Mouse (Mus musculus) forebrain, embryonic 14.5 days (tissue): Measurements from ENCODE around the gene Tmem248. TPM values are rescaled to one million over a fixed set of nuclear protein-coding genes. Genes with fewer than 3 reads are reported as not detected.

ENCODE experiments used
- ATAC-seq: fragments of 200-750 bp; cut with Nextera tagmentation; 2 replicates; pipeline ENCODE4 v1.8.0; 2017; ENCODE audit warnings: mild to moderate bottlenecking, moderate library complexity
- DNase-seq: peaks from one replicate; pipeline ENCODE4 v3.0.0-alpha.2; 2015; ENCODE audit warnings: low spot score
- H3K27ac ChIP-seq: fragments of 300-500 bp; sonication (generic); 2 replicates; pipeline ENCODE4 v1.5.1; 2014; ENCODE audit warnings: low read depth, mild to moderate bottlenecking, control low read depth, low read length, moderate library complexity
- H3K27me3 ChIP-seq: fragments of 300-500 bp; sonication (generic); replicated peaks from 2 replicates; pipeline ENCODE4 v1.6.1; 2014; ENCODE audit warnings: low read length, control low read depth, mixed read lengths; ENCODE audit not compliant: control insufficient read depth, insufficient read depth
- H3K36me3 ChIP-seq: fragments of 300-500 bp; sonication (generic); 2 replicates; pipeline ENCODE4 v1.6.1; 2014; ENCODE audit warnings: low read length, control low read depth; ENCODE audit not compliant: control insufficient read depth, insufficient read depth
- H3K4me1 ChIP-seq: fragments of 300-500 bp; sonication (generic); 2 replicates; pipeline ENCODE4 v1.6.1; 2014; ENCODE audit warnings: antibody characterized with exemption, low read length, control low read depth; ENCODE audit not compliant: control insufficient read depth, insufficient read depth
- H3K4me2 ChIP-seq: fragments of 300-500 bp; sonication (generic); 2 replicates; pipeline ENCODE4 v1.6.1; 2014; ENCODE audit warnings: mild to moderate bottlenecking, control low read depth, low read length
- H3K4me3 ChIP-seq: fragments of 300-500 bp; sonication (generic); 2 replicates; pipeline ENCODE4 v1.5.1; 2014; ENCODE audit warnings: low read depth, low read length, control low read depth
- H3K9ac ChIP-seq: fragments of 300-500 bp; sonication (generic); 2 replicates; pipeline ENCODE4 v1.6.1; 2014; ENCODE audit warnings: mild to moderate bottlenecking, low read length, control low read depth, moderate library complexity
- H3K9me3 ChIP-seq: fragments of 300-500 bp; sonication (generic); replicated peaks from 2 replicates; pipeline ENCODE4 v1.6.1; 2016; ENCODE audit warnings: low read length, control low read depth, mixed read lengths; ENCODE audit not compliant: control insufficient read depth
- WGBS: fragments of 180-500 bp; shearing (Covaris S2); extraction: QIAGEN DNeasy Blood & Tissue Kit; methylation state at CpG from one replicate; pipeline ENCODE4 v1.1.7; 2014; 5-methylcytosine and 5-hydroxymethylcytosine counted together
- polyA plus RNA-seq: library from polyadenylated mRNA; unstranded; fragments of >200 nt; fragmentation: Nextera tagmentation; extraction: Ambion mirVana; gene quantifications from 2 replicates; pipeline ENCODE4 v1.2.1, GENCODE M21; 2014

The Tmem248 gene
- polyA plus RNA-seq, 1 experiment from 2014 or later = 22.7 TPM

- no peaks in the 10 kb centered on the region for H3K4me1 ChIP-seq
- WGBS = 94% methylated on average over 1 of the region's 1 CpGs
- no peaks in the 10 kb centered on the region for H3K27me3 ChIP-seq
- ATAC-seq = no peak
- H3K4me3 ChIP-seq = no peak overlapping the region
- peaks cover 63% of the 10 kb centered on the region for H3K36me3 ChIP-seq
- H3K27ac ChIP-seq = no peak overlapping the region
- DNase-seq = no peak
- H3K4me2 ChIP-seq = no peak overlapping the region
- H3K9ac ChIP-seq = no peak overlapping the region
- H3K9me3 ChIP-seq = no peaks in the 10 kb centered on the region
Measured at GRCm38 (mm10) chr5:130196307-130196706, 20.6 kb upstream of the Tmem248 start.

GRCm38 (mm10) chr5:130197454-130197853, 19.4 kb upstream of the Tmem248 start:
- H3K27ac ChIP-seq = no peak overlapping the region
- no peaks in the 10 kb centered on the region for H3K27me3 ChIP-seq
- H3K4me2 ChIP-seq = no peak overlapping the region
- H3K4me3 ChIP-seq = no peak overlapping the region
- H3K36me3 ChIP-seq = peaks cover 56% of the 10 kb centered on the region
- H3K9ac ChIP-seq = no peak overlapping the region
- H3K9me3 ChIP-seq = no peaks in the 10 kb centered on the region
- no peaks in the 10 kb centered on the region for H3K4me1 ChIP-seq
- ATAC-seq (no peak), DNase-seq (no peak)
- WGBS = 95% methylated on average over 3 of the region's 3 CpGs

GRCm38 (mm10) chr5:130197981-130198380, 18.9 kb upstream of the Tmem248 start:
- Histone ChIP-seq H3K27me3 (no peaks in the 10 kb centered on the region), H3K4me3 (no peak overlapping the region), H3K4me1 (no peaks in the 10 kb centered on the region), H3K9ac (no peak overlapping the region), H3K27ac (no peak overlapping the region), H3K4me2 (no peak overlapping the region), H3K36me3 (peaks cover 50% of the 10 kb centered on the region), H3K9me3 (no peaks in the 10 kb centered on the region)
- no peak for DNase-seq
- 94% methylated on average over 7 of the region's 7 CpGs for WGBS
- ATAC-seq = no peak

- WGBS = 89% methylated on average over 10 of the region's 10 CpGs
- peaks cover 47% of the 10 kb centered on the region for H3K36me3 ChIP-seq
- no peaks in the 10 kb centered on the region for H3K4me1 ChIP-seq
- no peaks in the 10 kb centered on the region for H3K9me3 ChIP-seq
- DNase-seq = no peak
- ATAC-seq = no peak
- H3K27ac ChIP-seq = no peak overlapping the region
- H3K9ac ChIP-seq = no peak overlapping the region
- H3K27me3 ChIP-seq = no peaks in the 10 kb centered on the region
- no peak overlapping the region for H3K4me3 ChIP-seq
- H3K4me2 ChIP-seq = no peak overlapping the region
Measured at GRCm38 (mm10) chr5:130200233-130201029, 16.4 kb upstream of the Tmem248 start.

GRCm38 (mm10) chr5:130203948-130204347, 12.9 kb upstream of the Tmem248 start:
- Histone ChIP-seq H3K27ac (no peak overlapping the region), H3K36me3 (peaks cover 43% of the 10 kb centered on the region), H3K4me1 (no peaks in the 10 kb centered on the region), H3K4me2 (no peak overlapping the region), H3K4me3 (no peak overlapping the region), H3K9ac (no peak overlapping the region), H3K9me3 (no peaks in the 10 kb centered on the region), H3K27me3 (no peaks in the 10 kb centered on the region)
- no peak for ATAC-seq
- 79% methylated on average over 4 of the region's 4 CpGs for WGBS
- no peak for DNase-seq

- no peak overlapping the region for H3K27ac ChIP-seq
- no peaks in the 10 kb centered on the region for H3K9me3 ChIP-seq
- peaks cover 43% of the 10 kb centered on the region for H3K36me3 ChIP-seq
- 87% methylated on average over 6 of the region's 6 CpGs for WGBS
- no peak overlapping the region for H3K4me3 ChIP-seq
- H3K4me1 ChIP-seq = no peaks in the 10 kb centered on the region
- H3K9ac ChIP-seq = no peak overlapping the region
- no peaks in the 10 kb centered on the region for H3K27me3 ChIP-seq
- H3K4me2 ChIP-seq = no peak overlapping the region
- DNase-seq = no peak
- no peak for ATAC-seq
Measured at GRCm38 (mm10) chr5:130204560-130204959, 12.3 kb upstream of the Tmem248 start.

- Histone ChIP-seq H3K27me3 (no peaks in the 10 kb centered on the region), H3K27ac (no peak overlapping the region), H3K4me1 (no peaks in the 10 kb centered on the region), H3K36me3 (peaks cover 43% of the 10 kb centered on the region), H3K9ac (no peak overlapping the region), H3K4me3 (no peak overlapping the region), H3K4me2 (no peak overlapping the region), H3K9me3 (no peaks in the 10 kb centered on the region)
- ATAC-seq (no peak), DNase-seq (no peak)
- 87% methylated on average over 3 of the region's 3 CpGs for WGBS
Measured at GRCm38 (mm10) chr5:130205441-130206023, 11.3 kb upstream of the Tmem248 start.

GRCm38 (mm10) chr5:130207299-130207698, 9.6 kb upstream of the Tmem248 start:
- Histone ChIP-seq H3K27me3 (no peaks in the 10 kb centered on the region), H3K27ac (no peak overlapping the region), H3K4me2 (no peak overlapping the region), H3K9ac (no peak overlapping the region), H3K9me3 (no peaks in the 10 kb centered on the region), H3K4me3 (no peak overlapping the region), H3K36me3 (peaks cover 51% of the 10 kb centered on the region), H3K4me1 (no peaks in the 10 kb centered on the region)
- no peak for DNase-seq
- no peak for ATAC-seq
- WGBS = 92% methylated on average over 4 of the region's 4 CpGs

GRCm38 (mm10) chr5:130212956-130213355, 3.9 kb upstream of the Tmem248 start:
- Histone ChIP-seq H3K9me3 (no peaks in the 10 kb centered on the region), H3K9ac (no peak overlapping the region), H3K36me3 (peaks cover 53% of the 10 kb centered on the region), H3K27me3 (no peaks in the 10 kb centered on the region), H3K4me1 (no peaks in the 10 kb centered on the region), H3K27ac (no peak overlapping the region), H3K4me3 (no peak overlapping the region), H3K4me2 (no peak overlapping the region)
- ATAC-seq = no peak
- DNase-seq = no peak
- 94% methylated on average over 11 of the region's 11 CpGs for WGBS
